Mouse (Mus musculus) stomach, embryonic 14.5 days (tissue): ENCODE results near the gene Ube2v1. TPM values are rescaled to one million over a fixed set of nuclear protein-coding genes. Genes with fewer than 3 reads are reported as not detected.

Experiments
- ATAC-seq: fragments of 200-750 bp; cut with Nextera tagmentation; 2 replicates; pipeline ENCODE4 v1.8.0; 2017; ENCODE audit warnings: low read depth, moderate TSS enrichment; ENCODE audit not compliant: insufficient number of reproducible peaks, insufficient read depth, low FRiP score
- H3K27ac ChIP-seq: fragments of 300-500 bp; sonication (generic); 2 replicates; pipeline ENCODE4 v1.5.1; 2014; ENCODE audit warnings: mild to moderate bottlenecking, low read length, moderate library complexity, mixed read lengths
- H3K27me3 ChIP-seq: fragments of 300-500 bp; sonication (generic); 2 replicates; pipeline ENCODE4 v1.6.1; 2014; ENCODE audit warnings: low read length, control low read depth, mixed read lengths; ENCODE audit not compliant: control insufficient read depth, insufficient read depth
- H3K36me3 ChIP-seq: fragments of 300-500 bp; sonication (generic); 2 replicates; pipeline ENCODE4 v1.6.1; 2014; ENCODE audit warnings: mild to moderate bottlenecking, control low read depth, low read length, moderate library complexity, mixed read lengths; ENCODE audit not compliant: control insufficient read depth, insufficient read depth
- H3K4me1 ChIP-seq: fragments of 300-500 bp; sonication (generic); 2 replicates; pipeline ENCODE4 v1.6.1; 2014; ENCODE audit warnings: low read length, control low read depth, mixed read lengths; ENCODE audit not compliant: control insufficient read depth, insufficient read depth
- H3K4me2 ChIP-seq: fragments of 300-500 bp; sonication (generic); replicated peaks from 2 replicates; pipeline ENCODE4 v1.6.1; 2014; ENCODE audit warnings: low read depth, low read length, control low read depth
- H3K4me3 ChIP-seq: fragments of 300-500 bp; sonication (generic); 2 replicates; pipeline ENCODE4 v1.5.1; 2014; ENCODE audit warnings: low read depth, low read length, control low read depth
- H3K9ac ChIP-seq: fragments of 300-500 bp; sonication (generic); replicated peaks from 2 replicates; pipeline ENCODE4 v1.6.1; 2014; ENCODE audit warnings: low read depth, mild to moderate bottlenecking, control low read depth, low read length, moderate library complexity, mixed read lengths
- H3K9me3 ChIP-seq: fragments of 300-500 bp; sonication (generic); 2 replicates; pipeline ENCODE4 v1.6.1; 2016; ENCODE audit warnings: low read depth, low read length, control low read depth; ENCODE audit not compliant: control insufficient read depth
- WGBS: fragments of 180-500 bp; shearing (Covaris S2); extraction: QIAGEN DNeasy Blood & Tissue Kit; methylation state at CpG from one replicate; pipeline ENCODE4 v1.1.7; 2014; 5-methylcytosine and 5-hydroxymethylcytosine counted together
- polyA plus RNA-seq: library from polyadenylated mRNA; unstranded; fragments of >200 nt; fragmentation: Nextera tagmentation; extraction: Ambion mirVana; gene quantifications from 2 replicates; pipeline ENCODE4 v1.2.1, GENCODE M21; 2014

The Ube2v1 gene
- polyA plus RNA-seq, 1 experiment from 2014 or later, result 252 TPM

DNA sequence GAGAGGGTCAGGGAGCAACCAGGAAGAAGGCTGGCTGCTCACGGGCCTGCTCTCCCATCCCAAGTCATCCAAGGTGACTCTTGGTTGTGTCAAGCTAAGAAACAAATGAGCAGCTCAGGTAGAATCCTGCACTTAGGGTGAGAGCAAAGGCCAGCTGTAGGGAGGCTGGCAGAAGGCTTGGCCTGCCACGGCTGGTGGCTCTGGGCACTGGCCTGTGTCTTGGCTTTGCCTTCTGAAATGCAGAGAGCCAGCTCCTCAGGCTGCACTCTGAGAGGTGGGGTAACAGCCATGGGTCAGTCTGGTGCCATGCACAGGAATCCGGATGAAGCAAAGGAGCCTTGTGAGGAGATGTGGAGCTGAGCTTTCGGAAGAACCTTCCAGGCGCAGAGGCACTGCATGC lies 36.5 kb upstream of the Ube2v1 start:
- Histone ChIP-seq H3K27me3 (no peaks in the 10 kb centered on the region), H3K4me2 (no peak overlapping the region), H3K4me1 (0 out of 2 replicates have a peak, but pooled peaks cover 2% of the 10 kb centered on the region), H3K36me3 (no peaks in the 10 kb centered on the region), H3K9me3 (no peaks in the 10 kb centered on the region), H3K4me3 (no peak overlapping the region), H3K9ac (no peak overlapping the region), H3K27ac (no peak overlapping the region)
- WGBS, result 83% methylated on average over 5 of the region's 5 CpGs
- ATAC-seq, result no peak

GRCm38 (mm10) chr2:167665972-167666713 lies 34.2 kb upstream of the Ube2v1 start:
- 82% methylated on average over 18 of the region's 18 CpGs for WGBS
- H3K9ac ChIP-seq, result no peak overlapping the region
- ATAC-seq, result no peak

DNA sequence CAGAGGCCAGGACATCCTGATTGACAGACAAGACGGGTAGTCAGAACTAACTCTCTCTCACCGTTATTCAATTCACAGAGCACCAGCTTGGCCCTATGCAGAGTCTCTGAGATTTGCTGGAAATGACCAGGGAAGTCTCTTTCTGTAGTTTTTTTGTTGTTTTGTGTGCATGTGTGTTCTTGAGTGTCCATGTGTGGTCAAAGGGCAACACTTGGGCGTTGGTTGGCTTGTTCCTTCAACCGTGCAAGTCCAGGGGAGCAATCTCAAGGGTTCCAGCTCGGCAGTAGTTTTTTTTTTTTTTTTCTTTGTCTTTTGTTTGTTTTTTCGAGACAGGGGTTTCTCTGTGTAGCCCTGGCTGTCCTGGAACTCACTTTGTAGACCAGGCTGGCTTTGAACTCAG lies 30.8 kb upstream of the Ube2v1 start:
- no peak overlapping the region for H3K4me3 ChIP-seq
- 54% methylated on average over 6 of the region's 6 CpGs for WGBS
- H3K4me2 ChIP-seq, result no peak overlapping the region; the same call in 1 of the 2 replicates
- no peak overlapping the region for H3K27ac ChIP-seq
- H3K27me3 ChIP-seq, result no peaks in the 10 kb centered on the region
- no peak overlapping the region for H3K9ac ChIP-seq
- H3K9me3 ChIP-seq, result no peaks in the 10 kb centered on the region
- peaks cover 6% of the 10 kb centered on the region; the same call in 1 of the 2 replicates for H3K36me3 ChIP-seq
- no peak for ATAC-seq
- peaks cover 12% of the 10 kb centered on the region for H3K4me1 ChIP-seq

More at GRCm38 (mm10) chr2:167665972-167666713, 34.2 kb upstream of the Ube2v1 start:
- H3K27me3 ChIP-seq, result no peaks in the 10 kb centered on the region
- no peak overlapping the region for H3K4me2 ChIP-seq
- H3K4me3 ChIP-seq, result no peak overlapping the region
- H3K36me3 ChIP-seq, result no peaks in the 10 kb centered on the region
- no peak overlapping the region for H3K27ac ChIP-seq
- H3K4me1 ChIP-seq, result no peaks in the 10 kb centered on the region
- no peaks in the 10 kb centered on the region for H3K9me3 ChIP-seq

- Histone ChIP-seq H3K9me3 (no peaks in the 10 kb centered on the region), H3K27me3 (no peaks in the 10 kb centered on the region), H3K4me1 (peaks cover 12% of the 10 kb centered on the region), H3K4me2 (peak within 1 kb of the TSS; percentile 97), H3K4me3 (peak within 1 kb of the TSS; percentile 83), H3K27ac (peak within 1 kb of the TSS; percentile 40), H3K9ac (peak within 1 kb of the TSS; percentile 80), H3K36me3 (peaks cover 6% of the 10 kb centered on the region; the same call in 1 of the 2 replicates)
- 1% methylated on average over 104 of the region's 110 CpGs for WGBS
- peak; percentile 94 for ATAC-seq
These were observed 29.6 kb upstream of the Ube2v1 start, which contains the start of gene Gm20431 for GRCm38 (mm10) chr2:167661270-167662203. Gene Gm20431 (minus strand): TSS chr2:167661496.

DNA sequence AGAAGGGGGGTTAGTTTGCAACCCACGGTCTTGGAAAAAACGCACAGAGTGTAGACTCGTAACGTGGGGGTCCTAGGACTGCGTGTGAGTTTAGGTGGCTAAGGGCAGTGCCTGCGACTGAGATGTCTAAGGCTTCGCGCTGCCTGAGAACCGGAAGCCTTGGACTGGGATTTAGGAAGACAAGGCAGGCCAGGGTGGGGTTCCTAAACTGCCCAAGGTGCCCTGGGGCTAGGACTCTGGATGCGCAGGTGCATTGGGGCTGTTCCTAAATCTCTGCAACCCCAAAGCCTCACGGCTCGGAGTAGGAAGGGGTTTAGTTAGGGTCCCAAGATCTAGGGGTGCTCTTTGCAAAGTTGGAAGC lies 28.7 kb upstream of the Ube2v1 start:
- whole genome bisulfite sequencing, result under 1% methylated on average over 12 of the region's 12 CpGs

GRCm38 (mm10) chr2:167659847-167660610 lies 28.1 kb upstream of the Ube2v1 start:
- peaks cover 12% of the 10 kb centered on the region for H3K4me1 ChIP-seq
- WGBS, result 19% methylated on average over 13 of the region's 13 CpGs

More for the DNA sequence above, 28.7 kb upstream of the Ube2v1 start:
- H3K4me3 ChIP-seq, result peak overlapping the region; percentile 83
- peak overlapping the region; percentile 97 for H3K4me2 ChIP-seq
- H3K27ac ChIP-seq, result peak overlapping the region; percentile 40; the same call in 1 of the 2 replicates
- peaks cover 6% of the 10 kb centered on the region; the same call in 1 of the 2 replicates for H3K36me3 ChIP-seq
- peak overlapping the region; percentile 80 for H3K9ac ChIP-seq
- H3K4me1 ChIP-seq, result peaks cover 12% of the 10 kb centered on the region
- ATAC-seq, result no peak
- no peaks in the 10 kb centered on the region for H3K27me3 ChIP-seq
- H3K9me3 ChIP-seq, result no peaks in the 10 kb centered on the region

GRCm38 (mm10) chr2:167659177-167659846 lies 27.4 kb upstream of the Ube2v1 start:
- Histone ChIP-seq H3K27ac (peak overlapping the region; percentile 16; the same call in 1 of the 2 replicates), H3K9ac (no peak overlapping the region), H3K9me3 (no peaks in the 10 kb centered on the region), H3K36me3 (peaks cover 7% of the 10 kb centered on the region; the same call in 1 of the 2 replicates), H3K4me2 (peak overlapping the region; percentile 97), H3K4me1 (peaks cover 12% of the 10 kb centered on the region), H3K4me3 (peak overlapping the region; percentile 83), H3K27me3 (no peaks in the 10 kb centered on the region)
- ATAC-seq, result peak; percentile 46
- WGBS, result 53% methylated on average over 10 of the region's 10 CpGs

More at GRCm38 (mm10) chr2:167659847-167660610, 28.1 kb upstream of the Ube2v1 start:
- peaks cover 6% of the 10 kb centered on the region; the same call in 1 of the 2 replicates for H3K36me3 ChIP-seq
- no peaks in the 10 kb centered on the region for H3K27me3 ChIP-seq
- H3K4me2 ChIP-seq, result peak overlapping the region; percentile 97
- no peaks in the 10 kb centered on the region for H3K9me3 ChIP-seq
- peak overlapping the region; percentile 80 for H3K9ac ChIP-seq
- H3K4me3 ChIP-seq, result peak overlapping the region; percentile 83
- peak overlapping the region; percentile 40; the same call in 1 of the 2 replicates for H3K27ac ChIP-seq
- no peak for ATAC-seq
